Mouse (Mus musculus) olfactory bulb, adult 2 months (tissue): ENCODE measurements around the gene Enpp6.

Experiments
- CTCF ChIP-seq: fragments of 200-500 bp; IDR thresholded peaks from 2 replicates; pipeline ENCODE4 v1.5.1; 2012; ENCODE audit warnings: low read depth, mild to moderate bottlenecking, low read length, moderate library complexity; ENCODE audit not compliant: insufficient read depth
- POLR2A ChIP-seq: fragments of 200-500 bp; IDR thresholded peaks from 2 replicates; pipeline ENCODE4 v1.6.1; 2012; ENCODE audit warnings: mild to moderate bottlenecking, low read depth, low read length, moderate library complexity; ENCODE audit not compliant: insufficient read depth

- no peak for TF ChIP-seq CTCF
- TF ChIP-seq POLR2A: no peak
These were observed 66.0 kb downstream of the Enpp6 start for GRCm38 (mm10) chr8:47052643-47053042.
